Mouse (Mus musculus): ENCODE data around the gene Gm20075. TPM values are rescaled to one million over a fixed set of nuclear protein-coding genes. Genes with fewer than 3 reads are reported as not detected.

The Gm20075 gene
- polyA plus RNA-seq, 1 experiment from 2014 or later = 28.8 TPM

DNA sequence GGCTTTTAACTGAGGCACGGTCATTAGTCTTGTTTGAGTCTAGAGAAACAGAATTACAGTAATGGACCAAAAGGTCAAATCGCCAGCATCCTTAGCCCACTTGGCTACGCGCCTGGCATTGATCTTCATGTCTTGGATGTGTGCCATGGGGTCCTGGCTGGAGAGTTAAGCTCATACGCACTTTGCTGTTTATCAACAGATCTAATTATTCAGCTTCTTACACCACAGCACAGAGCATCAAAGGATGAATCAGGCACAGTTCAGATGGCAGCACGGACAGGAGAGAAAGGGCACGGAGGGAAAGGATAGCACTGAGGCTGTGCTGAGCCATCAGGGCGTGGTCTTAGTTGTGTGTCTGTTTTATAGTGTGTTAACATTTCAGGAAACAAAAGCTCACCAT, 7.6 kb downstream of the Gm20075 start:
- no peaks in the 10 kb centered on the region for H3K27me3 ChIP-seq (ENCODE audit: insufficient read depth, low read length)
- 51% methylated on average over 8 of the region's 8 CpGs for WGBS
- H3K9ac ChIP-seq (replicated peaks; ENCODE audit: low read length) = no peak overlapping the region
- H3K36me3 ChIP-seq (ENCODE audit: insufficient read depth, low read length) = no peaks in the 10 kb centered on the region
- no peak for ATAC-seq (ENCODE audit: low FRiP score, low TSS enrichment)
- no peak overlapping the region for H3K4me2 ChIP-seq (replicated peaks; ENCODE audit: low read depth, low read length)
- no peak overlapping the region for H3K27ac ChIP-seq (ENCODE audit: low read length)
- H3K9me3 ChIP-seq (ENCODE audit: low read length) = no peaks in the 10 kb centered on the region; the same call in 1 of the 2 replicates
- H3K4me1 ChIP-seq (ENCODE audit: insufficient read depth, low read length) = no peaks in the 10 kb centered on the region
- H3K4me3 ChIP-seq (ENCODE audit: low read length) = no peak overlapping the region

DNA sequence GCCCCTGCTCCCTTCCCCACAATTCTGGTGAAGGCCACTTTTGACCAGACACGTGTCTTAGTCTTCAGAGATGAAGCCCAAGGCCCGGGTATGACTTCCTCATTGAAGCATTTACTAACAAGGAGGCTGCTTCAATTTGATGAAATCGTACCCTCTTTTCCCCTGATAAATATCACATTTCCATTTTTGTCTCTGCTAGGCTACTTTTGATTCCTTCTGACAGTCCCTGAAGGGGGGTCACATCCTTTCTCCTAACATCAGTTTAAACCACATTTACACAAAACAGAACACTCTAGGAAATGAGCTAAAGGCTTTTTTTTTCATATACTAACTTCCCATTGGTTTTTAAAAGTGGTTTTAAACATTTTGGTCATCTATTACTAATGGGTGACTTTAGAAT, 28.4 kb downstream of the Gm20075 start:
- H3K36me3 ChIP-seq (ENCODE audit: insufficient read depth, low read length) = no peaks in the 10 kb centered on the region
- H3K4me2 ChIP-seq (replicated peaks; ENCODE audit: low read depth, low read length) = no peak overlapping the region
- ATAC-seq (ENCODE audit: low FRiP score, low TSS enrichment) = no peak
- H3K9me3 ChIP-seq (ENCODE audit: low read length) = no peaks in the 10 kb centered on the region
- no peaks in the 10 kb centered on the region for H3K4me1 ChIP-seq (ENCODE audit: insufficient read depth, low read length)
- 88% methylated on average over 3 of the region's 3 CpGs for WGBS
- no peaks in the 10 kb centered on the region for H3K27me3 ChIP-seq (ENCODE audit: insufficient read depth, low read length)
- H3K9ac ChIP-seq (replicated peaks; ENCODE audit: low read length) = no peak overlapping the region
- H3K4me3 ChIP-seq (ENCODE audit: low read length) = no peak overlapping the region
- H3K27ac ChIP-seq (ENCODE audit: low read length) = no peak overlapping the region

DNA sequence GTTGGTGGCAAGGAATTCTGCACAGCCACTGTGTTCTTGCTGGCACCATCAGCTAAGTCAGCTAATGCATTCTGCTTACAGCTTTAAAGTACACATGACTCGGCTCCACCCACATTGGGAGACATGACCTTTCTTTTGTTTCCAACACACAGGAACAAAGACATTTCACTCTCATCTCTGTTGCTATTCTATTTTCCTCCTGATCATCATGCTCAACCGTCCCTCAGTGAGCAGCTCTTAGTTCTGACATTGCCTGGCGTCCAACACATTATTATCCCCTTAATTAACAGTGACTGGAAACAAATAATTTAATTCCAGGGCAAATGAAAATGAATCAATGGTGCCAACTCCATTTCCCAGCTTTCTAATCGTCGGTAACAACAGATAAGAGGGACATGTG, 35.8 kb downstream of the Gm20075 start:
- Histone ChIP-seq H3K4me3 (ENCODE audit: low read length) (no peak overlapping the region), H3K27ac (ENCODE audit: low read length) (no peak overlapping the region), H3K9me3 (ENCODE audit: low read length) (no peaks in the 10 kb centered on the region), H3K4me1 (ENCODE audit: insufficient read depth, low read length) (no peaks in the 10 kb centered on the region), H3K4me2 (replicated peaks; ENCODE audit: low read depth, low read length) (no peak overlapping the region), H3K9ac (replicated peaks; ENCODE audit: low read length) (no peak overlapping the region), H3K27me3 (ENCODE audit: insufficient read depth, low read length) (no peaks in the 10 kb centered on the region), H3K36me3 (ENCODE audit: insufficient read depth, low read length) (no peaks in the 10 kb centered on the region)
- no peak for ATAC-seq (ENCODE audit: low FRiP score, low TSS enrichment)
- WGBS = 82% methylated on average over 5 of the region's 5 CpGs

DNA sequence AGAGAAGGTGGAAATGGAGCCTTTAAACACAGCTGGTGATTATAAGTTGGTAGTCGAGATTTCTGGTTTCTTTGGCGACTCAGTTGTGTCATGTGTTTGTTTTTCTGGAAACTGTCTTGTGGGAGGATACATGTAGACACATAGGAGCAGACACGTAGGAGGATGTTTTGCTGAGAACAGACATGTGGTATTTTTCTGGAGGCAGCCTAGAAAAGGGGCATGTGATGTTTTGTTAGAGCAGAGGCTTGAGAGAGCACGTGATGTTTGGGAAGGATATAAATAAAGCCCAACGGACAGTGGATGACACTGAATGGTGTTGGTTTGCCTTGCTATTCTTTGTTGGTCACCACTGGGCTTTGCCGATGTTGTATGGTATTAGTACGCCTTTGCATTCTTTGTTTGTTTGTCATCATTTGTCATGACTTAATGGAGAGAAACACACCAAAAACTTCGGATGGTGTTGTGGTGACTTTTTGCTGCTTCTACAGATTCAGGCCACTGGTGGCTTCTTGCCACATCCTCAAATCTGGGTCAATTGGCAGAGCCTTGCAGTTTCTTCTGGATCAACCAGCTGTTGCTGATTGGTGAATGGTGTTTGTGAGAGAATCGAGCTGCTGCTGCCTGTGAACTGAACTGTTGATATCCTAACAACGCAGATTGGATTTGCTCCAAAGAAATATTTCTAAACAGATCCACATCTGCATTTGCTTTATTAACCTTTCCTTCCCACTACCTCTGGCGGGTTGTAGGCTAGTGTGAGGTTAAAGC, 40.7 kb downstream of the Gm20075 start:
- 67% methylated on average over 11 of the region's 11 CpGs for WGBS

DNA sequence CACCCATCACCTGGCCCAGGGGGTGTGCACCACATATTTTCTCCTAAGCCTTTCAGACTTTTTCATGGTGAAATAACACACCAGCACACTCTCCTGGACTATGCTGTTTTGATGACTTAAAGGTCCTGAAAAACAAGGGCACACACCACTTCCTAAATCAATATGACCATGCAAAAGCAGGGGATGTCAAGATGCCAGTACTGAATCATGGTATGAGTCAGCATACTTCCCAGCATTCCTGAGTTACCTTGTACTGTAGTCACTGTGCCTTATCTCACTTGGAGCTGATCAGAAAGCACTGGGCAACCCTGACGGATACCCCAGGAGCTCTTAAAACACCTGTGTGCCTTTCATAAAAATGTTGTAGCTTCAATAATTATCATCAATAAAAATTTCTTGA, 41.6 kb downstream of the Gm20075 start:
- no peaks in the 10 kb centered on the region for H3K36me3 ChIP-seq (ENCODE audit: insufficient read depth, low read length)
- no peaks in the 10 kb centered on the region for H3K9me3 ChIP-seq (ENCODE audit: low read length)
- no peak overlapping the region for H3K4me3 ChIP-seq (ENCODE audit: low read length)
- H3K27ac ChIP-seq (ENCODE audit: low read length) = no peak overlapping the region
- no peak overlapping the region for H3K9ac ChIP-seq (replicated peaks; ENCODE audit: low read length)
- H3K4me2 ChIP-seq (replicated peaks; ENCODE audit: low read depth, low read length) = no peak overlapping the region
- ATAC-seq (ENCODE audit: low FRiP score, low TSS enrichment) = no peak
- WGBS = 74% methylated on average over 1 of the region's 1 CpGs
- H3K4me1 ChIP-seq (ENCODE audit: insufficient read depth, low read length) = no peaks in the 10 kb centered on the region
- H3K27me3 ChIP-seq (ENCODE audit: insufficient read depth, low read length) = no peaks in the 10 kb centered on the region

More for the DNA sequence above, 40.7 kb downstream of the Gm20075 start:
- Histone ChIP-seq H3K27ac (ENCODE audit: low read length) (no peak overlapping the region), H3K9ac (replicated peaks; ENCODE audit: low read length) (no peak overlapping the region), H3K27me3 (ENCODE audit: insufficient read depth, low read length) (no peaks in the 10 kb centered on the region), H3K9me3 (ENCODE audit: low read length) (no peaks in the 10 kb centered on the region), H3K36me3 (ENCODE audit: insufficient read depth, low read length) (no peaks in the 10 kb centered on the region), H3K4me3 (ENCODE audit: low read length) (no peak overlapping the region), H3K4me1 (ENCODE audit: insufficient read depth, low read length) (no peaks in the 10 kb centered on the region), H3K4me2 (replicated peaks; ENCODE audit: low read depth, low read length) (no peak overlapping the region)
- no peak for ATAC-seq (ENCODE audit: low FRiP score, low TSS enrichment)

DNA sequence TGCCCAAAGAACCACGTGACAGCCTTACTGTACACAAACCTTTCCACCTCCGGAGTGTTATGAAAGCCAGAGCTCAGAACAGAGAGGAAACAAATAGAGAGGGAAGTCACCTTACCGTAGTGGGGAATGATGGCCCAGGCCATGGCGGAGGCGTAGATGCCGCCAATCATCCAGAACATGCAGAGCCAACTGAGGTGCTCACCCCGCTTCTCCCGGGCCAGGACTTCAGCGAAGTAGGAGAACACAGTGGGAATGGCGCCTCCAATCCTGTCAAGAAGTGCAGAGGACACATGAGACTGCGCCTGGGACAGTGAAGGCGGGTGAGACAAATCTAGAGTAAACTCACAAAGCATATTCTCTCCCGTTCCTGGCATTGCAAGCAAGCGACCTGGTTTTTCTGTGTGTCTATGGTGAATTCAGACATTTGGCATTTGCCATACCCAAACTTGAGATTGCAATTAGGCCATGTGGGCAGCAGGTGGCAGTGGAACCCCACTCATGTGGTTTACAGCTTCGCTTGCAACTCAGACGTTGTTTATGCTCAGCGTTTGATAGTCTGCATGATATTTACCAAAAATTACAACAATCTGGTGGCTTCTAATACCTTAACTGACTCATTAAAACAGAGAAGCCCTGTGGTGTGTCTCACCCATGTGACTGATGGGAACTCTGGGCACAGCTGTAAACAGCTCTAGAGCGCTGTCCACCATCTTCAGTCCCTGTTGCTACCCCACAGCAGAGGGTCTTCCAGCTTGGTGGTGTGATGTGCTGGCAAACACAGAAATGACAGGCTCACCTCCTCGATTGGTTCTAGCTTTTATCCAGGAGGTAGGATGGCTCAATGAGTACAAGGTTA, 50.6 kb downstream of the Gm20075 start:
- Histone ChIP-seq H3K27ac (ENCODE audit: low read length) (no peak overlapping the region), H3K4me3 (ENCODE audit: low read length) (no peak overlapping the region), H3K4me2 (replicated peaks; ENCODE audit: low read depth, low read length) (no peak overlapping the region), H3K4me1 (ENCODE audit: insufficient read depth, low read length) (no peaks in the 10 kb centered on the region), H3K36me3 (ENCODE audit: insufficient read depth, low read length) (no peaks in the 10 kb centered on the region), H3K27me3 (ENCODE audit: insufficient read depth, low read length) (no peaks in the 10 kb centered on the region), H3K9me3 (ENCODE audit: low read length) (no peaks in the 10 kb centered on the region), H3K9ac (replicated peaks; ENCODE audit: low read length) (no peak overlapping the region)
- no peak for ATAC-seq (ENCODE audit: low FRiP score, low TSS enrichment)
- WGBS = 61% methylated on average over 19 of the region's 19 CpGs

Other genes starting within 250 kb of the Gm20075 start
- gene Iqgap2, start 189.5 kb downstream of the Gm20075 start, polyA plus RNA-seq (2015; fragmentation: Nextera tagmentation; extraction: Ambion mirVana) = 10.5 and 11.2 TPM in 2 replicates
- not detected in 2 replicates for gene Gm17190, start 678 bp upstream of the Gm20075 start, polyA plus RNA-seq (2015; fragmentation: Nextera tagmentation; extraction: Ambion mirVana)
- gene Sv2c, start 51.2 kb upstream of the Gm20075 start, polyA plus RNA-seq (2015; fragmentation: Nextera tagmentation; extraction: Ambion mirVana) = 0.74 and 0.86 TPM in 2 replicates